Mouse (Mus musculus) heart, adult 2 months (tissue): ENCODE measurements at regions not wholly inside any gene's neighbourhood (a gene's known extent, or its start where the extent isn't known, plus 50 kb on each side); places are given as distances from the start of the nearest gene placed in this dataset.

Source experiments
- DNase-seq, 2 experiments: peaks; one replicate each; pipeline ENCODE4 v3.0.0; 2021
- H3K27ac ChIP-seq: fragments of 200-600 bp; 2 replicates; pipeline ENCODE4 v1.8.1; 2022
- H3K27me3 ChIP-seq: fragments of 200-500 bp; 2 replicates; pipeline ENCODE4 v1.6.1; 2012; ENCODE audit warnings: mild to moderate bottlenecking, low read length, inconsistent platforms, mixed read lengths; ENCODE audit not compliant: control insufficient read depth, insufficient read depth
- H3K36me3 ChIP-seq: fragments of 200-500 bp; 2 replicates; pipeline ENCODE4 v1.6.1; 2012; ENCODE audit warnings: low read length, inconsistent platforms; ENCODE audit not compliant: control insufficient read depth, insufficient read depth
- H3K4me1 ChIP-seq: fragments of 200-500 bp; 2 replicates; pipeline ENCODE4 v1.6.1; 2011; ENCODE audit warnings: low read length; ENCODE audit not compliant: control insufficient read depth, insufficient read depth
- H3K4me3 ChIP-seq: fragments of 200-600 bp; 2 replicates; pipeline ENCODE4 v1.8.1; 2022
- H3K79me2 ChIP-seq: fragments of 200-500 bp; replicated peaks from 2 replicates; pipeline ENCODE4 v1.6.1; 2012; ENCODE audit warnings: mild to moderate bottlenecking, inconsistent platforms, low read length, moderate library complexity, mixed read lengths; ENCODE audit not compliant: control insufficient read depth, insufficient read depth
- H3K9ac ChIP-seq: fragments of 200-500 bp; 2 replicates; pipeline ENCODE4 v1.6.1; 2012; ENCODE audit warnings: low read depth, mild to moderate bottlenecking, control low read depth, inconsistent platforms, low read length, mixed read lengths
- CTCF ChIP-seq: fragments of 200-600 bp; IDR thresholded peaks from 2 replicates; pipeline ENCODE4 v1.8.1; 2022; ENCODE audit warnings: antibody characterized with exemption, mild to moderate bottlenecking, moderate library complexity
- EP300 ChIP-seq: fragments of 200-500 bp; IDR thresholded peaks from 2 replicates; pipeline ENCODE4 v1.6.1; 2011; ENCODE audit warnings: low read depth, low read length, control low read depth; ENCODE audit not compliant: insufficient read depth
- POLR2A ChIP-seq: fragments of 200-500 bp; IDR thresholded peaks from 2 replicates; pipeline ENCODE4 v1.6.1; 2011; ENCODE audit warnings: mild to moderate bottlenecking, low read depth, low read length, control low read depth; ENCODE audit not compliant: insufficient read depth
- WGBS: fragments of 180-500 bp; shearing (Covaris S2); methylation state at CpG from one replicate; pipeline ENCODE4 v1.1.7; 2018; 5-methylcytosine and 5-hydroxymethylcytosine counted together
- intact Hi-C: fragments of 180-260 bp; cut with DNase I; formaldehyde crosslinking; loops from one replicate; pipeline ENCODE4 v1.15.1; 2025

DNA sequence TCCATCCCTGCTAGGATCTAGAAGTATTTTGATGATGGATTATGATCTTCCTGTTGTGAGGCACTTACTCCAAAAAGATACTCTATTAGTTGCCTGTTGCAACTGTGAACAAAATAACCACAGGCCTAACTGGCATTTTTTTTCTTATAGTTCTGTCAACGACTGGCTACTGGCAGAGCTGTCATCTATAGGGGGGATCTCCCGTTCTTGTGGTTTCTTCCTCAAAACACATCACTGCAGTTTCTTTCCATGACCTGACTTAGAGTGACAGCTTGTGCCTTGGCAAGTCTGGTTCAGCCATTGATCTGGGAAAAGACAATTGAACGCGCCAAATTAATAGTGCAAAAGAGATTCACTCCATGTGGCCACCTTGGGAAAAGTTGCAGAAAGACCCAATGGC, 59.4 kb upstream of the Serbp1 start:
- H3K79me2 ChIP-seq = no peaks in the 10 kb centered on the region
- TF ChIP-seq EP300 (no peak), CTCF (no peak), POLR2A (no peak)
- H3K27me3 ChIP-seq = no peaks in the 10 kb centered on the region
- 82% methylated on average over 4 of the region's 4 CpGs for WGBS
- no peaks in the 10 kb centered on the region; the same call in 1 of the 2 replicates for H3K4me1 ChIP-seq
- H3K36me3 ChIP-seq = no peaks in the 10 kb centered on the region
- no peak overlapping the region for H3K27ac ChIP-seq
- no peak overlapping the region for H3K9ac ChIP-seq
- H3K4me3 ChIP-seq = no peak overlapping the region
- no peak for DNase-seq
- intact Hi-C loops = loop anchor here (5.0 to 10.0 kb wide), 2 partner anchors 259 to 366 kb away; no protein-coding TSS in a partner anchor

DNA sequence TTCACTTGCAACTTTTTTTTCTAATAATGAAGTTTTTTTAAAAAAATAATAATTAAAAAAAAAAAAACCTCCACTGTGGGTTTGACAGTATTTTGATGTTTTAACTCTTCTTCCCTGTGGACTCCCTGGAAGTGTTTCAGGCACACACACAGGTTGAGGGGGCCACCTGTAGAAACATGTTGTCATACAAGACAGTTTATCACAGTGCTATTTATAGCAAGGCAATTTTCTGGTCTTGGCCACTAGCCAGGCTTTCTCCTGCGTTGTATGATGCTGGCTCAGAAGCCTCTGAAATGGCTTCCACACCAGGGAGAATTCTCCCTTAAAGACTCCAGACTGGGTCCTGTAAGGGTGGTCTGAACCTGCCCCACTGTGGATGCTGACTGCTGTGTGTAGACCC, 59.9 kb upstream of the Serbp1 start:
- Histone ChIP-seq H3K27me3 (no peaks in the 10 kb centered on the region), H3K4me3 (no peak overlapping the region), H3K36me3 (no peaks in the 10 kb centered on the region), H3K9ac (no peak overlapping the region), H3K4me1 (no peaks in the 10 kb centered on the region; the same call in 1 of the 2 replicates), H3K27ac (no peak overlapping the region), H3K79me2 (no peaks in the 10 kb centered on the region)
- intact Hi-C loops = loop anchor here (5.0 to 10.0 kb wide), 2 partner anchors 259 to 367 kb away; no protein-coding TSS in a partner anchor
- DNase-seq = peak in 1 of 2 experiments; percentile 28
- 3% methylated on average over 1 of the region's 1 CpGs for WGBS
- TF ChIP-seq EP300 (no peak), POLR2A (no peak), CTCF (no peak)

DNA sequence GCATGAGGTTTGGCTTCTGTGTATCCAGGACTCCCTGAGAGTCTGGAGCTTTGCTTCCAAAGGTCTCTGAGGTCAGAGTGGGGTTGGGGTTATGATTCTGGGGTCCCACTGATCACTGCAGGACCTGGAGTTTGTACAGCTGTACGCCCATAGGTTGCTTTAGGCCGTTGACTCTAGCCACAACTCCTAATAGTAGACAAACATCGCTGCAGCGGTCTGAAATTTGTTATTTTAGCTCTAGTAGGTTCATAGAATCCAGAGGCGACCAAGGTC, 67.4 kb upstream of the Serbp1 start:
- Histone ChIP-seq H3K4me1 (peaks cover 4% of the 10 kb centered on the region), H3K4me3 (peak overlapping the region; percentile 25; the same call in 1 of the 2 replicates), H3K27ac (peak overlapping the region; percentile 19; the same call in 1 of the 2 replicates), H3K36me3 (no peaks in the 10 kb centered on the region), H3K27me3 (no peaks in the 10 kb centered on the region), H3K79me2 (no peaks in the 10 kb centered on the region), H3K9ac (no peak overlapping the region)
- no peak for DNase-seq
- 89% methylated on average over 5 of the region's 5 CpGs for WGBS
- TF ChIP-seq CTCF = no peak
- TF ChIP-seq POLR2A = no peak
- no peak for TF ChIP-seq EP300
- intact Hi-C loops = loop anchor here (1.0 to 10.0 kb wide), 2 partner anchors 148 to 374 kb away; no protein-coding TSS in a partner anchor

DNA sequence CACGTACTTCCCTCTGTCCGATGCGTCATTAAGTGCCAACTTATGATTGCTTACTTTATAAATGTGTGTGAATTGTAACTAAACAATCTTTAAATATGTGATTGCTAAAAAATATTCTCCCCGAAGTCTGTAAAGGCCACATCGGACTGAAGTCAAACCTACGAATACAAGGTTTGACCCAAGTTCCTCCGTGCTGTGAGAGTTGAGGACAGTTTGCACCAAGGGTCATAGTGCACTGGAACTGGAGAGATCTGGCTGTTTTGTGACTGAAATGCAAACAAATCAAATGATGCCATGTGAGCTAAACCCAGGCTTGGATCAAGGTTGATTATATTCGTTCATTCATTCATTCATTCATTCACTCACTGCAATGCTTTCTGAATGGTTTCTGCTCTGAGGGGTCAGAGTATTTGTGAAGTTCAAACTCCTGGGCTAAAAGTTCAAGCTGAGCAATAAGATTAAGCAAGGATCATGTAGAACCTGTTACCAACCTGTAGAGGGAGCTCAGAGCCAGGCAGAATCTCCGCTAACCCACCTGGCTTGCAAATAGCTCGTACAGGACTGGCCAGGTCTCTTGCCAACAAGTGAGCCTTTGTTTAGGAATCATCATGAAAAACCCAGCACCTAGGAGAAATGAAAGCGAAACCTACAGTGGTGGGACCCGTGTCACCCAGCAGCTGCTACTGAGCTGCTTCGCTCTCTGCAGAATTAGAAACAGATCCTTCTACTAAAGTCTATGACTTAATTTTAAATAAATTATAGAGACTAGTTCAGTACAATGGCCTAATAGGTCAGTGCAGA, 67.9 kb upstream of the Serbp1 start:
- intact Hi-C loops = loop anchor here (1.0 to 10.0 kb wide), 5 partner anchors 97 to 635 kb away; partner anchors contain the start of gene Mad2l1
- Histone ChIP-seq H3K27me3 (no peaks in the 10 kb centered on the region), H3K4me3 (peak overlapping the region; percentile 25; the same call in 1 of the 2 replicates), H3K27ac (peak overlapping the region; percentile 19; the same call in 1 of the 2 replicates), H3K4me1 (peaks cover 4% of the 10 kb centered on the region), H3K79me2 (no peaks in the 10 kb centered on the region), H3K9ac (no peak overlapping the region), H3K36me3 (no peaks in the 10 kb centered on the region)
- 39% methylated on average over 13 of the region's 13 CpGs for WGBS
- peak; percentile 42 to 56 for DNase-seq
- TF ChIP-seq CTCF (peak; percentile 89), POLR2A (no peak), EP300 (peak; percentile 74; the same call in 1 of the 2 replicates)

DNA sequence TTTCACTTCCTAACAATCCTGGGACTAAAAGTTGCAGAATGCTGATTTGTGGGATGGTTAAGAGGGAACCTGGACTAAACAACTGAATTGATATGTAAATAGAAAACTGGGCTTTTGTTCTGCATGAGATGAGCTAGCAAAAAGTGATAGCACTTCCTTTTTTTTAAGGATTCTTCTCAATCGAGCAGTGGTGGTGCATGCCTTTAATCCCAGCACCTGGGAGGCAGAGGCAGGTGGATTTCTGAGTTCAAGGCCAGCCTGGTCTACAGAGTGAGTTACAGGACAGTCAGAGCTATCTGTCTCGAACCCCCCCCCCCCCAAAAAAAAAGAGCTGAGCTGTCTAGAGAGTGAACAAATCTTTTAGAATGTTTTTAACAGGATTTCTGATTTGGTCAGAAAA, 69.2 kb upstream of the Serbp1 start:
- H3K4me3 ChIP-seq = peak overlapping the region; percentile 43
- no peaks in the 10 kb centered on the region for H3K36me3 ChIP-seq
- WGBS = 33% methylated on average over 2 of the region's 2 CpGs
- H3K9ac ChIP-seq = peak overlapping the region; percentile 33
- H3K4me1 ChIP-seq = peaks cover 4% of the 10 kb centered on the region
- no peak for TF ChIP-seq CTCF
- no peak for TF ChIP-seq EP300
- TF ChIP-seq POLR2A = no peak
- intact Hi-C loops = loop anchor here (2.0 to 10.0 kb wide), 3 partner anchors 98 to 634 kb away; partner anchors contain the start of gene Mad2l1
- DNase-seq = no peak
- no peaks in the 10 kb centered on the region for H3K79me2 ChIP-seq
- H3K27me3 ChIP-seq = no peaks in the 10 kb centered on the region
- H3K27ac ChIP-seq = peak overlapping the region; percentile 64
